Mouse (Mus musculus) NIH3T3 (cell line): ENCODE results near the gene Pdss2.
"Not testable (repeated sequence)": the region's sequence is repeated elsewhere in the genome, so short reads cannot be mapped to it uniquely, and the experiment has no call there.

Source experiments
- DNase-seq: peaks from one replicate; pipeline ENCODE4 v3.0.0-alpha.2; 2012; ENCODE audit warnings: low read depth

Gene Pdss2

DNA sequence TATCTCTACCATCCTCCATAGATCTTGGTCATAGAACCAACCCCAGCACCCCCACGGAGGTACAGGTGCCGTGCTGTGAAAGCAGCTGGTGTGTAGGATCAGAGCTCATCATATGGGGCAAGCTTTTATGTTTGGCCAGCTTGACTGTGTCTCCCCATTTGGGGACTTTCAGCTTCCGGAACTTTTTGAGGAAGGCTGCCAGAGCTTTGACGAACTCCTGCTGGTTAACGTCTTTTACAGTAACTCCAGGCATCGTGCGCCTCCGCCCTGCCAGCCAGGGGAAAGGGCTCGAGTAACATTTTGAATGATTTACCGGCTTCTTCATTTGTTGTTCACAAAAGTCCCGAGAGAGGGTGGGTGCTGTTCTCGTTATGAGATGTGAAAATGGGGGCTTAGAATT lies 152.4 kb downstream of the Pdss2 start:
- DNase-seq = no peak

DNA sequence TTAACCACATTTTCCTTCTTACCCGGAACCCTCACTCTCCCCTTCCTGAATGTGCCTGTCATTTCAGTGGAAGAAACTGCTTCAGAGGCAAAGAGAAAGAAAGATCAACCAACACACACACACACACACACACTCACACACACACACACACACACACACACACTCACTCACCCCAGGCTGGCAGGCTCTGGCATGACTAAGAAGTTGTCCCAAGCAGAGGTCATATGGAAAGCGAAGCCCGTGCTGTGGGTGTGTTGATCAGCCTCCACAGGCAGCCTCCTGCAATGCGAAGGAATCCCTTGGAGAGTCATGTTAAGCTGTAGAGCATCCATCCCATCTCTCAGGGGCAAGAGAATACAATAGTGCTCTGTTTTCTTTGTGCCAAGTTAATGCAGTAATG lies 154.0 kb downstream of the Pdss2 start:
- DNase-seq = peak; percentile 77

GRCm38 (mm10) chr10:43376749-43377148 lies 155.5 kb downstream of the Pdss2 start:
- DNase-seq = no peak

GRCm38 (mm10) chr10:43378279-43378678 lies 157.0 kb downstream of the Pdss2 start:
- DNase-seq = peak; percentile 75

DNA sequence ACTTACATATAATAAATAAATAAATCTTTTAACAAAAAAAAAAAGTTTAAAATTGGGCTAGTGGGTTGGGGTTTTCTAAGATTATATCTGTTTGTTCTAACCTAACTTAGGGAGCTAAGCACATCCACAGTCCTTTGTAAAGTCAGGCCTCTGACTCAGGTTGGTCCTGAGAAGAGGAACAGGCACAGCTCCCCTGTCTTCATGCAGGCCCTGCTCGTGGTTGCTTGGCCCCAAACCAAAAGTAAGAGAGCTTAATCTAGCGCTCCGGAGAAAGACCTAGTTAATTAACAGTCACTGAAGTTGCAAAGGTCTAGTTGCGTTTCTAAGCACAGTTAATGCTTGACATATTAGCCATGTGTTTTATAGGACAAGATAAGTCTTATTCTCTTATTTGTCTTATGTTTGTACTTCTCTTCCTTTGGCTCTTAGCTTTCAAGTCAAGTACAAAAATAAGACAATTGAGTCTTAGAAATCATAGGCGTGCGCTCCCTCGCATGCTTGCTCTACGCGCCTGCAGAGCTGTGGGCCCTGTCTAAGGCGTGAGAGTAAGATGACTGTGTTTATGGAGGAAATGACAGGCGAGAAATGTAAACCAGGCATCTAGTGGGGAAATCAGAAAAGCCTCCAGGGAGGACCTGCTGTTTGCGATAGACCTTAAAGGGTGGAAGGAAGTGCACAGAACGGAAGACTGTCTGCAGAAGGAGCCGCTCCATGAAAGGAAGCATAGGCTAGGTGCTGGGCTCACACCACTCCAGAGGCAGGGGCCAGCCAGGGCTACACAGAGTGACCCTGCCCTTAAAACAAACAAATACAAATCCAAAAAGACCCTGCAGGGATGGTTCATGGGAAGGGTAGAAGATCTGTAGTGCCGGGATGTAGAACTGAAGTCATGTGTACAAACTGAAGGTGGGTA lies 157.7 kb downstream of the Pdss2 start:
- no peak for DNase-seq

GRCm38 (mm10) chr10:43382660-43383059 lies 161.4 kb downstream of the Pdss2 start:
- DNase-seq = no peak

DNA sequence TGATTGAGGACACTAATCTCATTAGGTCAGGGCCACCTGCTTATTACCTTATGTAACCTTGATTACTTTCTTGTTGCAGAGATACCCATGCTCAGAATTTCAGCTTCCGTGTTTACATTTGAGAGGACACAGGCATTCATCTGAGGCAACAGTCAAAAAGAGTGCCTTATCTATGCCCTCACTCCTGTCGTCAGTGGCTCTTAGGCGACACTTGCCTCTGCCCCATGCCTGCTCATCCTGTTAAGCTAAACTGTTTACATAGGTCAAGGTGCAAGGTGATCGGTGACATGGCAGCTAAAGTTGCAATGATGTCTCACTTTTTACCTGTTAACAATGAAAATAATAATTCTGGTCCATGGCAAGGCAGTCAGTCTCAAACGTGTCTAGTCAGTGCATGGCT lies 163.3 kb downstream of the Pdss2 start:
- no peak for DNase-seq

DNA sequence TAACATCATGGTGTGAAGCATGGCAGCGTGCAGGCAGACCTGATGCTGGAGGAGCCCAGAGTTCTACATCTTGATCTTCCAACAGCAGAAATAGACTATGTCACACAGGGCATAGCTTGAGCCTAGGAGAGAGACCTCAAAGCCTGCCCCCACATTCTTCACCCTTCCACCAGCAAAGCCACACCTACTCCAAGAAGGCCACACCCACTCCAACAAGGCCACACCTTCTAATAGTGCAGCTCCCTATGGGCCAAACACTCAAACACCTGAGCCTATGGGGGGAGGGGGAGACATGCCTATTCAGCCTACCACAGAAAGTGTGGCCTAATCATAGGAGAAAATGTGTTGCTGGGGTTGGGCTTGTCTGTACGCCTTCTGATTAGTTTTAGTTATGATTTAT lies 171.6 kb downstream of the Pdss2 start:
- DNase-seq = no peak

DNA sequence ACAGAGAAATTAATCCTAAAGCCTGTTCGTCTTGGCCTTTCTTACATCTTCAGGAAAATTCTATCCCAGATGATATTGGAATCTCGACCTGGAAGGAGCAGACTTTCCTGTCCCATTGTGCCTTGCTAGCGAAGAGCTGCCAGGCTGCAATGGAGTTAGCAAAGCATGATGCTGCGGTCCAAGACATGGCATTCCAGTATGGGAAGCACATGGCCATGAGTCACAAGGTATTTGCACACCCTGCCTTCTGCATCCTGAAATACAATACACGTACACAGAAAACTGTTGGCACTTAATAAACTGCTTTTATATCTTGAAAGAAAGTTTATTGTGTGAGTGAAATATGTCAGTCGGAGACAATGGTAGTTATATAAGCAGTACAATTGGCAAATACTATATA lies 172.5 kb downstream of the Pdss2 start:
- peak; percentile 64 for DNase-seq

DNA sequence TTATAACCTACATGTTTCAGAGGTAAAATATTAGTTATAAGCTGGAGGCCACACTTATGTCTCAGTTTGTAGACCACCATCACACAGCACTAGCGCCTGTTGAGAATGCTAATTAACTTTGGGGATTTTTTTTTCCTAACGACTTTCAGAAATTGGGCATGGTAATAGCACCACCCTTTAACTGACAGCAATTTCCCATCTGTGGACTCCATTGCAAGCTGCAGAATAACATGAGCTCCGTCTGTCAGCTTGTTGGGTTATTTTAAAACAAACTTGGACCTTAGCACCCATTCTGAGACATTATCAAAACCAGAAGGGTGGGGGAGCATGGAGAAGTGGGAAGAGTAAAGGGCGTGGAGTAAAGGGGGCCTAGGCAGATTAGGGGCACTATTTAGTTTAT lies 174.5 kb downstream of the Pdss2 start:
- DNase-seq = no peak

GRCm38 (mm10) chr10:43399596-43400316 lies 178.5 kb downstream of the Pdss2 start:
- no peak for DNase-seq

DNA sequence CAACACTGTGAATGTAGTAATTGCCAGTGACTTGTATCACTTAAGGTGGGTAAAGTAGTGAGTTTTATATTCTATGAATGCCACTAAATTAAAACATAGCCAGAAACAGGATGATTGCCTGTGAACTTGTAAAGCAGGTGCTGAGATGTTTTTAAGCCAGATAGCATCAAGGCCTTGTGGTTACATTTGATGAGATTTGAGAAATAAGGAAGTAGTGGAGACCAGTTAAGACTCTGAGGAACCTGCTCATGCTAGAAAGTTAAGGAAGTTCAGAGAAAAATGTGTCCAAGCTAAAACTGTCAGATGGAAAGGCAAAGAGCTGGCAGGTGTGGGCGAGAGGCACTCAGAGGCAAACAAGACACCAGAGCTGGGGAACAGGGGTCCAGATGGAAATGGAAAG lies 184.8 kb downstream of the Pdss2 start:
- no peak for DNase-seq

- no peak for DNase-seq
These were observed 185.6 kb downstream of the Pdss2 start for GRCm38 (mm10) chr10:43406885-43407284.

- no peak for DNase-seq
These were observed 188.4 kb downstream of the Pdss2 start for GRCm38 (mm10) chr10:43409506-43410230.

DNA sequence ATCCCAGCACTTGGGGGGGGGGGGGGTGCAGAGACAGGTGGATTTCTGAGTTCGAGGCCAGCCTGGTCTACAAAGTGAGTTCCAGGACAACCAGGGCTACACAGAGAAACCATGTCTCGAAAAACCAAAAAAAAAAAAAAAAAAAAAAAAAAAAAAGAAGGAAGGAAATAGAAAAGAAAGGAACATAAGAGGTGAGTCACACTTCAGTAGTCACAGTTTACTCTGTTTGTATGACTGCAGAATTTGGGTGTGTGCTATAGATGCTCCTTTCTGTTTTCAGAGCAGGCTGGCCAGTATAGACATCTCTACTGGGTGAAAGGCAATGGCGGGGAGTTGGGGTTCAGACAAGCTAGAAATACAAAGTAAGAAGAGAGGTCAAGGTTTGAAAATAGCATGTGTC lies 189.9 kb downstream of the Pdss2 start:
- not testable (repeated sequence) for DNase-seq

GRCm38 (mm10) chr10:43417346-43417745 lies 196.1 kb downstream of the Pdss2 start:
- DNase-seq = no peak

GRCm38 (mm10) chr10:43420660-43421413 lies 199.6 kb downstream of the Pdss2 start:
- no peak for DNase-seq

DNA sequence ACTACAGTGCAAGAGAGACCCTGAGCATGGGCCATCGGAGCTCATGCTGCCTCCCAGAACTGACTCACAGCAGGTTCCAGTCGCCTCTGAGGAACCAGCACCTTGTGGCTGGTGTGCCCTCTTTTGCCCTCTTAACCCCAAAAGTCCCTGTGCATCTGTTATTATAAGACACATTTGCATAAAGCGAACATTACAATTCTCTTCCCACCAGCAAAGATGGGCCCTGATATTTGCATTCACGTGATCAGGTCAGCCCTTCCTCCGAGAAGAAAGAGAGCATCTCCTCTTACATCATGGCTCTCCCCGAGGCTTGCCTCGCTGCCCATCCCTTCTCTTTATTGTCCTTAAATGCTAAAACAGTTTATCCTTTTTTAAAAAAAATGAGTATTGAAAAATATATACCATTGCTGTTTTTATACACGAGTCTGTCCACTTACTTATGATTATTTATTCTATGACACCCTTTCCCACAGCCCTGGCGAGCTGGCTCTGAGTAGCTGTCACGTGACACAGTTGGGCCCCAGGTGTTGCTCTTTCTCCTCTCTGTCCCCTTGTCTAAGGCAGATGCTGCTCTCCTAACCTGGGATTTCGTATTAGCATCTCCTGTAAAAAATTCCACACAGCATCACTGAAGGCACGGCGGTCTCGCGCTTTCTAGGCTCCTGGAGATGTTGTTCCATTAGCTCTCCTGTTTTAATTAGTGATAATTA lies 200.9 kb downstream of the Pdss2 start:
- DNase-seq = no peak

- DNase-seq = no peak
These were observed 203.3 kb downstream of the Pdss2 start for GRCm38 (mm10) chr10:43424545-43424944.

DNA sequence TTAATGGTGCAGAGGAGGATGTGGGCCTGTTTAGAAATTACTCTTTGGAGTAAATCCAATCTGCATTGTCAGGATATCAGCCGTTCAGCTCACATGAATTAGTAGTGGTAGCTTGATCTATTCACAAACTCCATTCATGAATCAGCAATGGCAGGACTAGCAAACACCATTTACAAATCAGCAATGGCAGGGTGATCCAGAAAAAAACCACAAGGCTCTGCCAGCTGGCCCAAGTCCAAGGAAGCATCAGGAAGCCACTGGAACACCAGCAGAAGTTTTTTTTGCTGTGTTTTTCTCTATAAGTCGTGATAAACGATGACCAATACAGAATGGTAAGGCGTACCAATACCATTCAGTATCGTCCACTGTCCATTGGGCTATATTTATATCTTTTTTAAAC lies 209.3 kb downstream of the Pdss2 start:
- peak; percentile 46 for DNase-seq

DNA sequence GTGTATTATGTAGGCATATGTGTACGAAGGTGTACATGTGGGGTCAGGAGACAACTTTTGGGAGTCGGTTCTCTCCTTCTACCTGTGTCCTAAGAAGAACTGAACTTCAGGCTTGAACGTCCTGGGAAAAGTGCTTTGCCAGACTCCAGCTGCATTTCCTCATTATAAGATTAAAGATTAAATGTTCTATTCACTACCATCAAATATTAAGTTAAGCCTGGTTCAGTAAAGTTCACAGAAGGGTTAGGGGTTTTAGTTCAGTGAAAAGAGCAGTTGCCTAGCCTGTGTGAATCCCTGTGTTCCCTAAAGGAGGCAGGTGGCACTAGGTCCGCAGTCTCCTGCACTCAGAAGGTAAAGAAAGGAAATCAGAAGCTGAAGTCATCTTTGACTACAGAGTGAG lies 213.0 kb downstream of the Pdss2 start:
- no peak for DNase-seq
